Mouse (Mus musculus) v-Abl transformed pro-B cells (cell line): ENCODE measurements around the gene Ldlrap1.

Experiments used
- in situ Hi-C, 2 experiments: fragments of 400-800 bp; cut with MboI; formaldehyde crosslinking; loops; one replicate each; pipeline ENCODE4 v1.15.1; 2025; ENCODE audit not compliant: unreplicated experiment in 2 of 2

Ldlrap1 gene

DNA sequence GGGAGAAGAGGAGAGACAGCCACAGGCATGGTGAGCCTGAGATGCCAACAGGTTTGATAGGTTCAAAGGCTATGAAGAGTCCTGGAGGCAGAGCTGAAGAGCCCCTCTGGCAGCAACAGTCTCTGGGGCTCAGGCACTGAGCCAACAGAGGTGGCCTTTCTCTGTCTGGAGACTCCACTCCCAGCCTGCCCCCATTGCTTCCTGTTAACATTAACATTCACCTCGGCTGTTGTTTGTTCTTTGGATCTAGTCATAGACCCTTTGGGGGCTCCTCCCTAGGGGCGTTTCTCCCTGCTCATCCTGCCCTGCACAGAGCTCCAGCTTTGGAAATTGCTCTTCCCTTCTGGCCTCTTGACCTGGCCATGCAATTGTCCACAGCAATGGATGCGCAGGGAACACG is 42.9 kb downstream of the Ldlrap1 start:
- in situ Hi-C loops, result loop anchor here in 1 of 2 experiments (10.0 kb wide), 1 partner anchor 150 kb away; no protein-coding TSS in a partner anchor

- in situ Hi-C loops, result loop anchor here in 1 of 2 experiments (10.0 kb wide), 1 partner anchor 152 kb away; no protein-coding TSS in a partner anchor
Measured at GRCm38 (mm10) chr4:134723251-134723650, 44.6 kb downstream of the Ldlrap1 start.

DNA sequence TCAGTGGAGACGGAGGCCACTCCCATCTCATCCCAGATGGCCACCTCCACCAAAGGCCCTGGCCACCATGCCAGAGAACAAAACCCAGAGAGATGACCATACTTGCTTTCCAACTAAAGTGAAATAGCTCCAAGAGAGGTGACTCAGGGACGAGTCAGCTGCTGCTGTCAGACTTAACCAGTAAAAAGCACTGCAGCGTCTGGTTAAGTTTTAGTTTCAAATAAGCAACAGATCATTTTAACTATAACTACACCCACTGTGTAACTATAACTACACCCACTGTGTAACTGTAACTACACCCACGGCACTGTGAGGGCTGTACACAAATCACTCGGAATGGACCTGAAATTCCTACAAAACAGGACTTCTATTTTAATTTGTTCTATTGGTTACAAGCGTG is 46.7 kb downstream of the Ldlrap1 start:
- in situ Hi-C loops, result loop anchor here in 1 of 2 experiments (10.0 kb wide), 1 partner anchor 154 kb away; no protein-coding TSS in a partner anchor

DNA sequence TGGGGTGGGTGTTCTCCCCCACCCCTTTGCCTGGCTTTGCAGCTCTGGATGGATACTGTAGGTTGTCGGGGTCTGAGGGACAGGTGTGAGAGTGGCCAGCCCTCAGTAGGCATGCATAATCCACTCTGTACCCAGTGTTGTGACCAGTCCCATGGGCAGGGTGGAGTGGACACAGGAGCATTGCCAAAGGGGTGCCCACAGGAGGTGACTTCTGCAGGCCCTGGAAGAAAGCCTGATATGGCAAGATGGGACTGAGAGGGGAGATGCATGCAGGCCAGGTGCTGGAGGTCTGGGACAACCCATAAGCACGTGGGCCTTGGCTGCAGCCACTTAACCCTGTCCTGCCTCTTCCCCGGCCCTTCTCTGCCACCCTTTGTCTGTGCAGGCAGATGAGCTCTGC is 47.5 kb downstream of the Ldlrap1 start:
- in situ Hi-C loops, result loop anchor here in 1 of 2 experiments (10.0 kb wide), 1 partner anchor 154 kb away; no protein-coding TSS in a partner anchor

DNA sequence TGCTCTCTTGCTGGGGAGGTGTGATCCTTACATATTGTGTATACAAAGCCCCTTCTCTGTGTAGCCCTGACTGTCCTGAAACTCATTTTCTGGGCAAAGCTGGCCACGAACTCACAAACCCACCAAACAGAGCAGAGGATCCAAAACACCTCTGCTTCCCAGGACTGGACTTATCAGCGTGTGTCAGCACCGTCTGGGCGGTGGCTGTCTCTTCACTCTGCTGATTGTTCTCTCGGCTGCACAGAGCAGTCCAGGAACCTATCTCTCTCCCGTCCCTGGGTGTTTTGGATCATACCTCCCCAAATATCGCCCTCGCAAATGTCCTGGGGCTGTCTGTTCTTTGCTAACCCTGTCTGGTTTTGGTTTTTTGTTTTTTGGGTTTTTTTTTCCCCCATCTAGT is 48.3 kb downstream of the Ldlrap1 start:
- in situ Hi-C loops, result no loop called here

DNA sequence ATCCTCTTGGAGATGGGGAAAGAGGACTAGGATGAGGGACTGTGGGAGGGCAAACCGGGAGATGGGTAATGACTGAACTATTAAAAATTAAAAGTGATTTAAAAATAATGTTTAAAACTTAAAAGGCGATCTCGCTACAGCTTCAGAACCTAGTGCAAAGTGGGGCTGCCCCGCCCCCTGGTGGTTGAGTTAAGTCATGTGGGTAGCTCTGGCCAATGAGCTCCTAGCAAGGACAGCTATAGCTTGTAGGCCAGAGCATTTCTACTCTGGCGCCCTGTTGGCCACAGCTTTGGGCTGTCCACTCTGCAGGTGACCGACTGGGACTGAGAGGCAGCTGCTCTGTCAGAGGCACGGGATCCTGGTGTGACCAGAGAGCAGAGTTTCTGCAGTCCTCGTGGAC is 53.9 kb downstream of the Ldlrap1 start:
- in situ Hi-C loops, result loop anchor here (5.0 kb wide), 1 partner anchor 172 kb away; no protein-coding TSS in a partner anchor

DNA sequence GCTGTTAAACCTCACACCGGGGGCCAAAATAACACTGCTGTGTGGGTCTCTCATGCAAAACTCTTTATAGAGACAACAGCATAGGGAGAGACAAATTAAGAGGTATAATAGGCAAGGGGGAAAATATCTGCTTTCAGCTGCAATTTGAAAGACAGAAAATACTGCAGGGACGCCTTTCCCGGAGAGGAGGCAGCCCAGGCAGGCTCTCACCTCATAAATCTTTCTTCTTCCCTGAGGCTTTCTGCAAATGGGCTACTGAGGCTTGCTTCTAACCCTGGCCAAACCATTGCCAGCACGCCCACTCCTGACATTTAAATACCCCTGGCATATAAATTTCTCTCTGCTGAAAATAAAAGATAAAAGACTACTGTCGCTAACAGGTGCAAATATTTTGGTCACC is 62.5 kb downstream of the Ldlrap1 start:
- in situ Hi-C loops, result no loop called here

GRCm38 (mm10) chr4:134704590-134704989 is 63.2 kb downstream of the Ldlrap1 start:
- in situ Hi-C loops, result no loop called here

GRCm38 (mm10) chr4:134703835-134704546 is 63.8 kb downstream of the Ldlrap1 start, which contains the start of gene Man1c1:
Gene Man1c1, minus strand, starts transcription at chr4:134704290.
- in situ Hi-C loops, result no loop called here

- in situ Hi-C loops, result no loop called here
Measured at GRCm38 (mm10) chr4:134702981-134703834, 64.6 kb downstream of the Ldlrap1 start.

DNA sequence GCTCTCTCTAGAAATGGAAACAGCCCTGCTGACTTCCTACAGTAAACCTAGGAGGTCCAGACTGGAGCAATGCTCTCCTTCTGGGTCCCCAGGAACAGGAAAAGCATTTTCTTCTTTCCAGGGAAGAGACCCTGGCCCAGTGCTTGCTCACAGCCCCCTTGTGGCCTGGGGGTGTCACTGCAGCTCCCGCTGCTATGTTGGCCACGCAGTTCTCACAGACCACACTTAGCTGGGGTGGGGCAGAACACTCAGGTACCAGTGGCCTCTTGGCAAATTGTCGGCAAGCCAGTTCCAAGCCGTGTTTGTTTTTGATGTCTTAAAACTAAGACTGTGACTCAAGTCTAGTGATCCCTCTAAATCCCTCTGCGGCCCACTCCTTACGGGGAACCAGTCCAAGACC is 65.9 kb downstream of the Ldlrap1 start:
- in situ Hi-C loops, result no loop called here

DNA sequence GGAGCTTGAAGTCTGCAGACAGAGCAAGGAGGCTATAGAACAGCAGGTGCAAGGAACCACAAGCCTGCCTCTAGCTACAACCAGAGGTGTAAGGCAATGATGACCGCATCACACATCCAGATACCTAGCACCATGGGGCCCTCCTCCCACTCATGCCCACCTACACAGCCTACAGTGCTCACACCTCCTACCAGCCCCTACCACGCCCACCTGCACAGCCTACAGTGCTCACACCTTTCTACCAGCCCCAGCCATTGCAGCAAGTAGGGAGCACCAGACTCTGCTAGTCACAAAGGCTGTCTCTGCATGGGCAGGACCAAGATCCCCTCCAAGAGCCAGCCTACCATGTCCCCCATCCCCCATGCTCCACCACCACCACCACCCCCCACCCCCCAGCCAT is 66.9 kb downstream of the Ldlrap1 start:
- in situ Hi-C loops, result no loop called here

- in situ Hi-C loops, result no loop called here
Measured at GRCm38 (mm10) chr4:134693202-134693940, 74.5 kb downstream of the Ldlrap1 start.

GRCm38 (mm10) chr4:134692388-134692787 is 75.4 kb downstream of the Ldlrap1 start:
- in situ Hi-C loops, result no loop called here
